Mouse (Mus musculus): ENCODE measurements around the gene Pde3a. TPM values are rescaled to one million over a fixed set of nuclear protein-coding genes. Genes with fewer than 3 reads are reported as not detected.
"Not testable (repeated sequence)": the region's sequence is repeated elsewhere in the genome, so short reads cannot be mapped to it uniquely, and the experiment has no call there.

Gene Pde3a
- polyA plus RNA-seq, 1 experiment = 4.6 TPM

DNA sequence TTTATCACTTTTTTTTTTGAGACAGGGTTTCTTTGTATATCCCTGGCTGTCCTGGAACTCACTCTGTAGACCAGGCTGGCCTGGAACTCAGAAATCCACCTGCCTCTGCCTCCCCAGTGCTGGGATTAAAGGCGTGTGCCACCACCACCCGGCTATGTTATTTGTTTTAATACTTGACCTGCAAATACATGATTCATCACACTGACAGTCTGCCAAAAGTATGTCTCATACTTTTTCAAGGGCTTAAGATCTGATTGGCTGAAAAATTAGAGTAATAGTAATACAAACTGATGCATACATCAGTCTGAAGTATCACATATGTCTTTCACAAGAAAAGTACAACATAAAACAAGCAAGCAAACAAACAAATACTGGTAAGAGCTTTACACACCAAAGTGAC is 78.1 kb downstream of the Pde3a start:
- not testable (repeated sequence) for DNase-seq (ENCODE audit: low spot score)

DNA sequence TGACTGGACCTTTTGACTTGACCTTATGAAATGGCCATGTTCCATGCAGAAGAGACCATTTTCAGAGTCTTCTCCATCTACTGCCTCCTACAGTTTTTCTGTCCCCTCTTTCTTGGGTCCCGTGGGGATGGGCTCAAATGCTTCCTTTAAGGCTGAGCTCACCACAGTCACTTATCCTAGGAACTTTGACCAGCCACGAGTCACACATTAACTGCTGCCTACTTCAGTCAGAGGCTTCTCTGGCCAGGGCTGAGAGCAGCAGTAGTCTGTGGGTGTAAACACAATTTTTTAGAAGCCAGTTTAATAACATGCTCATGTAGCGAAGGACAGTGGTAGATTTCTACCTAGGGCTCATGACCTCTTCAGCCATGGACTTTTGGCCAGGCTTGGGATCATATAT is 79.0 kb downstream of the Pde3a start:
- no peak for DNase-seq (ENCODE audit: low spot score)

DNA sequence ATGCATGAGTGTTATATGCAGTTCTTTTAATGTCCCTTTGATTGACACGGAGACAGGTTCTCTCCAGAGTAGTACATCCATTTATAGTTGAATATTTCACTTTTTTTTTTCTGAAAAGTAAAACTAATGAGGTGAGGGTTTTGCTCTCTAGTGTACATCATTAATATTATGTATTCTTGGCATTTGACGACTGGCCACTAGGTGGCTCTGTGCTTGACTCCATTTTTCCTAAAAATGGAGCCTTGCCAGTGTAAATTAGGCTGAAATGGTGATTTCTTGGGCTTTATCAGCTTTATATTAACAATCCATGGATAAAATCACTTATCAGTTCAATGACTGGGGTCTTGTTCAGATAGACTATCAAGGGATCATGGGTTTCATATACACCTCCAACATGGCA is 82.4 kb downstream of the Pde3a start:
- DNase-seq (ENCODE audit: low spot score) = no peak

DNA sequence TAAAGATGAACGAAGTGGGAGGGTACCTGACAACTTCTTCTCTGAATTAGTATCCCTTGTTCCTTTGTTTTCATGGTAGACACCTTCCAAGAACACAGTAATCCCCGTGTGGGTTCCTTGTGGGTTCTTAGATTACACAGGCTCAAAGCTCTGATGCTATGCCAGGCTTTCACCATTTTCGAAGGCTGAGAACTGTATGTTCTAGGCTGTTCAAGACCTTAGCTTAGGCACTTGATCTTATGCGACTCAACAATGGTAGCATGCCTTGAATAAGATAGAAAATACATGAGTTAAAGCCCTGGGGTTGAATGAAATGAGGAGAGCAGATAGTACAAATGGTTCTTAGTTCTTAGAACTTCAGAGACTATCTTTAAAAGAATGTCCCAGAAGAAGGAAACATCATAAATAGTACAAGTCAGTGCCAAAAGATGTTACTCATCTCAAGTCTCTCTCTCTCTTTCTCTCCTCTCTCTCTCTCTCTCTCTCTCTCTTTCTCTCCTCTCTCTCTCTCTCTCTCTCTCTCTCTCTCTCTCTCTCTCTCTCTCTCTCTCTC is 83.6 kb downstream of the Pde3a start:
- no peak for DNase-seq (ENCODE audit: low spot score)

DNA sequence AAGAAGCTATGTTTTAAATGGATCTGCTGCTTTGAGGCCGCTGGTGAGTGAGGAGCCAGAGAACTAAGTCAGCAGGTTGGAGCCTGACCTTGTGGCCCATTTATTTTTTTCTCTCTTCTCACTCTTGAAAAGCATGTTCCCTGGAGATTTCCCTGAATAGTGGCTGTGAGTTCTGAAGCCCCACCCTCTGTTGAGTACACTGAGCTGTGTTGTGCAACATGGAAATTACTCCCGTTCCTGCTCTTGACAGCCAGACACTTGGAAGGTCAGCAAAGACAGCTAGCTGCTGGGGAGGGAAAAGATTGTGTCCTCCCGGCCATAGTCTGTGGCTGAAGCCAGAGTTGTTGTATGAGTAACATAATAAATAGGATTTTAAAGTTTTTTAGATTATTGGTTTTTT is 84.2 kb downstream of the Pde3a start:
- DNase-seq (ENCODE audit: low spot score) = no peak

DNA sequence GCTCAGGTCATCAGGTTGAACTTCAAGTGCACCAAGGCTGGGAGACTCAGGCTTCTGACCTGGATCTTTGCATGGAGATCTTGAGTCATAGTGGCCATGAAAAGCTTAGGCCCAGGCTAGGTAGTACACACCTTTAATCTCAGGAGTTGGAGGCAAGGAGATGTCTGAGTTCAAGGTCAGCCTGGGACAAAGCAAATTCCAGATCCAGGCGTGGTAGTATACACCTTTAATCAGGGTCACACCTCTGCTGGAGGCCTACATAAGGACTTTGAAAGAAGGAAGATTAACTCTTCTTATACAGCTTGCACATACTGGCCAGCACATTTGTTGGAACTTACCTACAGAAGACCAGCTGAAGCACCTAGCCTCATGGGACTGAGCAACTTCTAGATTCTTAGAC is 86.8 kb downstream of the Pde3a start:
- DNase-seq (ENCODE audit: low spot score) = no peak

DNA sequence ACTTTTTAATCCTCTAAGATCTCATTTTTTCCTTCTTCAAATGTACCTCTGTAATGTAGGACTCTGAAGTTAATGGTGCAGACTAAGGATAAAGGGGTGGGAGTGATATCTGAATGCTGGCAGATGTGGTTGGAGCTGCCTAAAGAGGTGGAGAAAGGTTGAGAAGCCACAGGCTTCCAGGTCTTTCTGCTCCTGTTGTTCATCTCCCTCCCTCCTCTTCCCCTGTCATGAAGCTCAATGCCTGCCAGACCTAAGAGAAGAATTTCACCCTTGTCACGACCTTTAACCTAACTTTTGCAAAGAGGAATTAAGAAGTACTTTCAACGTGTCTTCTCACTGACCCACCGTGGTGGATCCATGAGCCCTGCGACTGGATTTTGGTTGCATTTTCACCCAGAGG is 87.4 kb downstream of the Pde3a start:
- DNase-seq (ENCODE audit: low spot score) = no peak

DNA sequence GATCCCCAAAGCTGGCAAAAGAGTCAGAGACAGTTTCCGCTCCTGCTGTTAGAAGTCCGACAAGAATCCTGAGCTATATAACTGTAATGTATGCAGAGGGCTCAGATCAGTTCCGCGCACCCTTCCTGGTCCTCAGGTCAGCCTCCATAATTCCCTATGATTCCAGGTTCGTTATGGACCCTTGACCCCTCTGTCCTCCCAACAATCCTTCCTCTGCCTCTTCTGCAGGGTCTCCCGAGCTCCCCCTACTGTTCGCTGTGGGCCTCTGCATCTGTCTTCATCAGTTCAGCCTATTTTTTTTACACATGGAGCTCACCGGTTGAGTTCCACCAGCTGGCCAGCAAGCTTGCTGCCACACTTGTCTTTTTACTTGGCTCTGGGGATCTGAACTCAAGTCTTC is 88.6 kb downstream of the Pde3a start:
- DNase-seq (ENCODE audit: low spot score) = no peak

DNA sequence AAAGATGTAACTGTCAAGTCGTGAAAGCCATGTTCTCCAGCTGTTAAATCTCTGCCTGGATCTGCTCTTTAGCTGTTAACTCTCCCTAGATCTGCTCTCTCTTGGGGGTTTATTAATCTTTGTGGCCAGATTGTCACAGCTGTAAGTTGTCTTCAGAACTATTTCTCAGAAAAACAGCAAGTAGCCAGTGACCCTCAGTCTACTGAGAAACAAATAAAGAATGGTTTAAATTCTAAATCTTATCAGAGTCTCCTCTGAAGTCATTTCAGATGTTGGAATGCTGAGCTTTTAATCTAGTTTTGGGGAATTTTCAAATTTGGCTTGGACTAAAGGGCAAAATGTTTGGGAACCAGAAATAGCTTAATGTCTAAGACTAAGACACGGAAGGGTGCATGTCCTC is 92.3 kb downstream of the Pde3a start:
- no peak for DNase-seq (ENCODE audit: low spot score)

DNA sequence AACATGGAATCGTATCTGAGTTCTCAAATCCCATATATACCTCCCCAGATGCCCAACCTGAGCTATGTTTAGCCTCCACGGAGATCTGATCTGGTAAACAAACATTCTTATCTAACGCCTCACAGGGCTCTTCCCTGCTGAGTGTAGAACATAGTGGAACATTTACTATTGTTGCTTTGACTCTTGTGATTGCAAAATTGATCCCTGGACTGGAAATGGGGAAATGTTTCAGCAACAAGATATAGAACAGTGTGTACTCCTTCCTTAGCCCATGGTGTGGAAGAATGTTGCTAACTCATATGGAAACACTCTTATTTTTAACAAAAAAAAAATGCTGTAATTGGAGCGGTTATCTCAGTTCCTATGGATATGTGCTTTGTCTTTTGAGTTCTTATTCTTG is 98.8 kb downstream of the Pde3a start:
- DNase-seq (ENCODE audit: low spot score) = no peak

DNA sequence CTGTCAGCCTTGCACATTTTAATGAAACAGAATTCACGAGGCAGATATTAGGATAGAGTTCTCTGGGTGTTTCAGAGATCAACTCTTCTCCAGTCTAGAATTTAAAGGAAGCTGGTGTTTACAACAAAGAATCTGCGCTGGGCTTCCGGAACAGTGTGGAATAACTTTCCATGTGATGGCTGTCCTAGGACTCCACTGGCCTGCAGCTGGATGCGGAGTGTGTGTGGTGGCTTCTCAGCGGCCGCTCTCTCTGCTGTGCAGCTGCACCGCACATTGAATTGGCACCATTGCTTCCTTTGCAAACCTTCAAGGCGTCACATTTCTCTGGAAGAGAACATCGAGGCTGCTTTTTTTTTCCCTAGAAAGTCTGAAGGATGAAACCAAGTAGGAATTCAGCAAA is 99.5 kb downstream of the Pde3a start:
- DNase-seq (ENCODE audit: low spot score) = no peak

DNA sequence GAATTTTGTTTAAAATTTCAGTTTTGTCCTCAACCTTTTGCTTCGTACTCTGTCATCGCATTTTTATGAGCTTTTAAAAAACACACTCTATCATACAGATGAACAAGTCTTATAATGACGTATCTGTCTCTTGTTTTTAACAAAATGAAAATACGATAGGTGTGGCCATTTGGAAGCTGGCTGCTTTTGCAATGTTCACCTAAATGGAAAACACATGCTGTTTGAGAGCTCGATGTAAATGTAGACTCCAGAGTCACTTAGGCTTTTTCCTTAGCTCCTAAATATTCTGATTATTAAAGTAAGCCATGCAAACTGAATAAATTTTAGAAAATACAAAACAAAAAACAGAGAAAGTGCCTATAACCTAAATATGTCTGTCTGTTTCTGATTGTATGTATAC is 101.2 kb downstream of the Pde3a start:
- no peak for DNase-seq (ENCODE audit: low spot score)

DNA sequence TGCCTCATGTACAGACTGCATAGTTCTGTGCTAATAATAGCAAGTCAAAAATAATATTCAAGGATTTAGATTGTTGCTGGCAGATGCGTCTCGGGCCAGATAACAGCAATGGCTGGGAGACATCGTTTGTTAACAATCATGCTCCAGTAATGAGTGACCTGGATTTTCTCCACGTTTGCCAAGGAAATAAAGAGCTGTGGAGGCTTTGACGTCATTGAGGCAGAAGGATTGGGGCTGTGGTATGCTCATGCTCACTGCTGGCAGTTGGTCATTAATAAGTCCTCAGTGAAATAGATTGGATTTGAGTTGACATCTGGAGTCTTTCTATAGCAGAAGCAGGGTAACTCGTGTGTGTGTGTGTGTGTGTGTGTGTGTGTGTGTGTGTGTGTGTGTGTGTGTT is 103.2 kb downstream of the Pde3a start:
- DNase-seq (ENCODE audit: low spot score) = no peak

DNA sequence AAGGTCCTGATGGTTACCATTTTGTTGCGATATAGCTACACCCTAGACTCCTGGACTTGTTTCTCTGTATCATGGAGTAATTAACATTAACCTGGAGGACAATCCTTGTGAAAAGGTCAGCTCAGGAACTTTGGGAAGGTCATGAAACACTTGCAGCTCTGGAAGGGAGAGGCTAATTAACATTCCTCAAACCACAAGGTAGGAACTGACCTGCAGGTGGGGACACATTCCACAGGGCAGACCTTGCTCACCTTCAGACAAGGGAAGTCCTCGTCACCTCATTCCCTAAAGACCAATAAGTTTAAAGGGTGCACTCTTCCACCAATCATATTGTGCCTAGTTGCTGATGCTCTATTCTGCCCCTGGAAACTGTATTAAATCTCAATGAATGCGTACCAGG is 114.6 kb downstream of the Pde3a start:
- no peak for DNase-seq (ENCODE audit: low spot score)

DNA sequence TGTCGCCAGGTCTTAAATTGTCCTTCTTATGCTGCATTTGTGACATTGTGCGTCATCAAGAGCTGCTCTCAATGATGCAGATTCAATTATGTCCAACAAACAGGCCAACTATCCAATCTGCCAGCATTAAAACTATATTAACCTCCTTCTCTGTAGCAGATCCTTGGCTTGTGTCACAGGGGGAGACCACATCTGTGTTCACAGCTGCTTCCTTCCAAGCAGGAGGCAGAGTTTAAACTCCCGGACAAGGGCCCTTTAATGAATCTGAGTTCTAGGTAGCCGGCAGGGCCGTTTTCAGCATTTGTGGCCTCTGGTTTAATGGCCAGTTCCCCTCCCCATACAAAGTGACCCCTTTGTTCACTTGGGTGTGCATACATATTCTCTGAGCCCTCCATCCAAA is 118.0 kb downstream of the Pde3a start:
- no peak for DNase-seq (ENCODE audit: low spot score)

DNA sequence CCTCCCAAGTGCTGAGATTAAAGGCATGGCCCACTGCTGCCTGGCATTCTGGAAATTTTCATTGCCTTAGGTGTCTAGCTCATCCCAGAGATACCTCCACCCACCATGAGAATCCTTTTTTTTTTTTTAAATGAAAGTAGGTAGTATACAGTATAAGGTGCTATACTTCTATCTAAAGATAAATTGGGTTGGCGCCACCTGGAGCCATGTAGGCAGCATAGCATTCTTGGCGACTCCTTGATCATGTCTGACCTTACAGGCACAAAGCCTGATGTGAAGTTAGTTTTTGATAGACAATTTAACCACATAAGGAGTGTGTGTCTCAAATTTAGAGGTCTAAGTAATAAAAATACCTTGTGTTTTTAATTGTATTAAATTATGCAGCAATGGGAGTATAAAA is 123.6 kb downstream of the Pde3a start:
- DNase-seq (ENCODE audit: low spot score) = no peak

DNA sequence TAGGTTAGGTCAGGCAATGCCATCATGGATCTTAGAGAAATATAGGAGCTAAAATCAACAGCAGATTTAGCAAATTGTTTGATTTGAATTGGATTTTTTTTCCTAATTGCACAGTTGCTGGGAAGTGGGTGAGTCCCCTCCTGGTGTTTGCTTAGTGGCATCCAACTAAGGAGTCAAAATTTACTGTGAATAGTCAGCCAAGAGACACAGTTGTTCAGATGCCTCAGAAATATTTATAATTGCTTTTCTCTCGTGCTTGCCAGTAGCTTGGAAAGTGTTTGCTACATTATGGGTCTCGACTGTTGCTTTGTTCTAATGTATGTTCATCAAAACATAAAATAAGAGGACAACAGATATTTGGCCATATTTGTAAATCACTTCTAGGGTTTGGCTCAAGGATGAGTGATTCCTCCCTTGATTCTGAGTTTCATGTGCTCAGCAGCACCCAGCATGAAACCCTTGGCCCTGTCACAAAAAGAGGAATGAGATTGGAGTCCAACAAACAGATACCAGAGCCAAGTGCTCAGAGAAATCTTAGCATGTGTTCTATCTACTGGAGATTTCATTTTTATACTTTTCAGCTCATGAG is 125.5 kb downstream of the Pde3a start:
- no peak for DNase-seq (ENCODE audit: low spot score)

DNA sequence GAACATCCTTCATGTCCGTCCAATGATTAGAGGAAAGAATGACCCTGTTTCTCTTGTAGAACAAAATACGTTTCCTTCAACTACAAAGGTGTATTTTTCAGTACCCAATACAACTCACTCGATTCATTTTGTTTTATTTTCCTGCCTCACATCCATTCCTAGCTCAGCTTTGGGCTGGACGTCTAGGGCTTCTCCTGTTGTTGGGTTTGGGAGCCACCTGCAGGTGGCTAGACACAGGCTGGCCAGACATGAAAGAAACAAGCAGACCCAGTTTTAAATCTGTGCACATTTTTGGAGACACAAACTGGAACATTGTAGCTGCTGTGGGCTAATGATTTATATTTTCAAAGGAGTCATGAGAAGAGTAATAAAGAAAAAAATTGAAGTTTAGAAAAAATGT is 126.1 kb downstream of the Pde3a start:
- DNase-seq (ENCODE audit: low spot score) = no peak

DNA sequence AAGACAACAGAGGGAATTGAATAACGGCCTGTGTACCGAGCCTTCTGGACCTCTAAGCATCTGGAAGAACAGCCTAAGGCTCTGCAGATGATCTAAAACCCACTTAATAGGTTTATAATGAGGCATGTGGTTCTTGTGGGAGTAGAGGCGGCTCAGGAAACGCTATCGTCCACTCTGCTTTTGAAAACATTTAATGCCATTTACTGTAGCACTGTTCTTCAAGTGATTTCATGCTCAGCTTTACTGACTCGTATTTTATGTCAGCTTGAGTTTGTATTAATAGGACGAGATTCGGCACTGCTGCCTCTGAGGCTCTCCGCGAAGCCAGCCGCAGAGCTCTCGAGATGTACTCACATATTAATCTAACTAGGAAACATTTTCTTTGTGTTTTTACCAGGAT is 131.9 kb downstream of the Pde3a start:
- no peak for DNase-seq (ENCODE audit: low spot score)

DNA sequence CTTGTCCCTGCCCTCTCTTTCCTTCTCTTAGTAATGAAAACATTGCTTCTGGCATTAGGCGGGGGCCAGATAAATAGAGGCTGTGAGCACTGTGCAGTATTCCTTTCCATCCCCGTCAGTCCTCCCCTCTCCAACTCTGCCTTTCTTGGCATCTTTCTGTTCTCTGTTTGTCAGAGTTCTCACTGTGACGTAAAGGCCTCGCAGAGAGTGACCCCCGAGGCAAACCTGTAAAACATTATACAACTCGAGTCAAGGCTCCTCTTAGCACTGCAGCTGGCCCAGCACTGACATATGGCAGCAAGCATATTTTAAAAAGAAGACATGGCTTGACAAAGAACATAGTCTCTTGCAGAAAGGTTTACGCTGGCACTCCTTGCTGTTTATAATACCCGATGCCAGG is 132.4 kb downstream of the Pde3a start:
- DNase-seq (ENCODE audit: low spot score) = no peak

DNA sequence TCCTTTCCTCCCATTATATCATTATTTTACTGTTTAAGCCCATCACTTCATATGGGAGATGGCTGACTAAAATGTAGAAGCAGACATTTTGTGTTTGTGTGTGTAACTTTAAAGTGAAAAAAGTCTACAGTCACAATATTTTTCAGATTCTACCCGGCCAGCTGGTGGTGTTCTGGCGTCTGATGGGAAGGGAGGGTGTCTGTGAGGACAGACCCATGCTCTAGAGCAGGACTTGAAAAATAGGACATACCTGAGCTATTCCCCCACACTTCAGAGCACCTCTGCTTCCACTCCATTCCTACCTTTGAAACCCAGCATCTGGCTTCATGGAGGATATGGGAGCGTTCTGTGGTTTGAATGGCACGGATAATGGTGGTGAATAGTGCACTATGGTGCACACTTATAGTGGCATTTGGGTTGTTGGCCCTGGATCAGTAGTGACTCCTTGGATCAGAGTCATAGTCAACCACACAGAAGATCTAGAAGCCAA is 132.9 kb downstream of the Pde3a start:
- DNase-seq (ENCODE audit: low spot score) = no peak

DNA sequence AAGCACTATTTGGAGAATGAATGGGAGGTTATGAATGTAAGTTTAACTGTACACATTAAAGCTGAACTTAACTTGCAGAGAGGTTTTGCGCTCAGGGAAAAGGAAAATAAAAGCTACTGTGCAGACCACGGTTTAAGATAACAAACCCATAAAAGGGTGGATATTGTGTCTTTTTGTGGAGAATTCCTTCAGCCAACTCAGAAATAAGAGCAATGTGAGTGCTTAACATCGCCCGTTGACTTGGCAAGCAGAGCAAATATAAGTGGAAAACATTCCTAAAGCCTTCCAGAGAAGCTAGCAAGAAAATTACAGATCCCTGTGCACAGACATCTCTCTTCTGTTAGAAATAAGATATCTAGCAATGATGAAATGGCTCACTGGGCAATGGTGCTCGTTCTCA is 139.0 kb downstream of the Pde3a start:
- DNase-seq (ENCODE audit: low spot score) = no peak

DNA sequence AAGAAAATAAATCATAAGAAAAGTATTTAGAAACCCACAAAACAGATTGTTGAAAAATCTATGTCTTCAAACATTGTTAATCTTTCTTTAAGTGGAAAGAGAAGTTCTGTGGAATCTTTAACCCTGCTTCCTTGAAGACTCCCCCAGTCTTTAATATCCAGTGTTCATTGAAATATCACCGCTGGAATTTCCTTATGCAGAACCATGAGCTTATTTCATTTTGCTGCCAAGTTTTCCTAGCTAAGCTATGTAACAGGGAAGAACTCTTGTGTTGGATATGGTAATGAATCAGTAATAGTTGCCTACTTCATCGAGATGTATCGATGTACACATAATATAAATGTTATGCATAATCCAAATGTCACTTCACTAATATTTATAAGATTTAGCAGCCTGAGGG is 146.9 kb downstream of the Pde3a start:
- DNase-seq (ENCODE audit: low spot score) = no peak

DNA sequence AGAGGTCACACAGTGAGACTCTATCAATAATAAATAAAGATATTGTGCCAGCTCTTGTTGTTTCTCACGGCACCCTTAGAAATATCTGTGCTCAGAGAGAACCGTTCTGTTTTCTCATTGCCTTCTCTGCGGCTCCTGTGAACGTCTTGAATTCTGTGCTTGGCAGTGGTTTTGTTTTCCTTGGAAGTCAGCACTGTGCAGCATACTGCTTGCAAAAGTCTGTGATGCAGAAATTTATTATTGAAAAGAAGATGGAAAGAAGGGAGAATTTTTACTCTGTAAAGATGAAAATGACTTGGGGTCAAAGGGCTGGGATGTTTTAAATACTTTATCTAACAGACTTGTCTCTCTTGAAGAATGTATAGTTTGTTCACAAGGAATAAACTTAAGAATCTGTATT is 150.3 kb downstream of the Pde3a start:
- DNase-seq (ENCODE audit: low spot score) = no peak
